Mouse (Mus musculus): Measurements from ENCODE around the gene Pgs1.

Gene Pgs1

GRCm38 (mm10) chr11:117972656-117973558 is 13.2 kb upstream of the Pgs1 start:
- in situ Hi-C loops (cut with MboI; ENCODE audit: low pct_unique_long_range_greater_than_20kb in 1 of 2, low sequenced_read_pairs in 2 of 2, unreplicated experiment in 1 of 2): loop anchor here in 1 of 2 experiments (5.0 kb wide), 1 partner anchor 49 kb away; no protein-coding TSS in a partner anchor

DNA sequence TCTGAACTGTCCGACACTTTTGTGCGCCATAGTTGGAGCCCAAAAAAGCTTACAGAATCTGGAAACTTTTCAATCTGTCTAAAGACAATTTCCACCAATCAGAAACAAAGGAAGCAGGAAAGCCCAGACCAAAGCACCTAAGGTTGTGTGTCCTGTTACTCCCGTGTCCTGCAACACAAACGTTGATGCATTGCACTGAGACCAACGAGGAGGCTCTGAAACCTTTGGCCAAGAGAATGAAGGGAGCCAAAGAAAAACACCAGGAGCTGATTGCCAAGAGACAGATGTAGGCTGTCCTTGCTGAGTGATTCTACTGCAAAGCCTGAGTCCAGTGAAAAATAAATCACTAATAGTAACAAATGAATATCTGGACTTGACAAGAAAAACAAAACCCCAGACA is 12.5 kb upstream of the Pgs1 start:
- in situ Hi-C loops (cut with MboI; ENCODE audit: low pct_unique_long_range_greater_than_20kb in 1 of 2, low sequenced_read_pairs in 2 of 2, unreplicated experiment in 1 of 2): loop anchor here in 1 of 2 experiments (5.0 kb wide), 1 partner anchor 49 kb away; no protein-coding TSS in a partner anchor

- in situ Hi-C loops (cut with MboI; ENCODE audit: low pct_unique_long_range_greater_than_20kb in 1 of 2, low sequenced_read_pairs in 2 of 2, unreplicated experiment in 1 of 2): loop anchor here in 1 of 2 experiments (5.0 kb wide), 1 partner anchor 48 kb away; no protein-coding TSS in a partner anchor
These were observed 11.6 kb upstream of the Pgs1 start for GRCm38 (mm10) chr11:117974327-117975125.

DNA sequence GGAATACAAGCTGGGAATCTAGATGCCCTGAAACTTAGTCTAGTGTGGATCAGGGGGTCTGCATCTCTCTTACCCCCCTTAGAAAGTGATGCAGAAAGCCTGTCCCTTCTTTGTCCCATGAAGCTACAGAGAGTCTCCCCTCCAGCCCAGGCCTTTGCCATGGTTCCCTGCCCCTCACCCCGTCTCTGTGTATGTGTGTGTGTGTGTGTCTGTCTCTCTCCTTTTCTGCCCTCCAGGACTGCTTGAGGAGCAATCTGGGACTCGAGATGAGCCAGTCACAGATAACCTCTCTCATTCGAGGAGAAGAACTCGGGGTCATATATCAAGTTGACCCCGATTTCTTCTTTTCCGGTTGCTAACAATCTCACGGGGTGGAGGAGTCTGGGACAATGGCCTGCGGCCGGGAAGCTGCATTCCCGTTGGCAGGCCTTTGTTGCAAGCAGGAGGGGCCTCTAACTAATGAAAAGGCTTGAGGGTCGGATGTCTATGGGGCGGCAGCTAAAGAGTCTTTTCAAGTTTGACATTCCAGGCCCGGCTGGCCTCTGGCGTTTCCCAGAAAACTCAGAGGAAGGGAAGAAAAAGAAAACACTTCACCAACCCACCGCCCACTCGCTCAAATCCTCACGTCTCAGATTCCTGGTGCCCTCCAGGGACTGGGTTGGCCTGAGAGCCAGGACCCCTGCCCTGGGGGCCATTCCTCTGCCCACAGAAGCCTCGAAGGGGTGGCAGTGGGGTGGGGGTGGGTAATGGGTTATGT is 10.7 kb upstream of the Pgs1 start:
- in situ Hi-C loops (cut with MboI; ENCODE audit: low pct_unique_long_range_greater_than_20kb in 1 of 2, low sequenced_read_pairs in 2 of 2, unreplicated experiment in 1 of 2): no loop called here

DNA sequence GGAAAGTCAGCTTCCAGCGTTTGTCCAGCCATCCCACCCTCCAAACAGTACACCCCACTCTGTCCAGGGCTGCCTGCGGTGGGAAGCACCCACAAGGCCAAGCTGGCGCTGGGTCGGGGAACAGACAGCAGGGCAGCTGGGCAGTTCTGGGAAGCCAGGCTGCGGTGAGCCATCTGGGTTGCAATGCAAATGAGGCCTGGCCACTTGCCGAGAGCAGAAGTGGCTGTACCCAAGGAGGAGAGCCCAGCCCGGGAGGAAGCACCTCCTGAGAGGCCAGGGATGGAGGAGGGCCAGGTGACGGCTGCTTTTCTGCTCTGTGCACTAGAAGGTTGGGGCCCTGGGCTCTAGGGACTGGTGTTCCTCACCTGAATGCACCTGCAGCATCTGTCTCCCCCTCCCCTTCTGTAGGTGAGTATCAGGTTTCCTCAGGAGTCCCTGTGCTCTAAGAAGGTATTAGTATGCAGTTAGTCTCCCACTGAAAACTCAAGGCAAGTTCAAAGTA is 10.0 kb upstream of the Pgs1 start:
- in situ Hi-C loops (cut with MboI; ENCODE audit: low pct_unique_long_range_greater_than_20kb in 1 of 2, low sequenced_read_pairs in 2 of 2, unreplicated experiment in 1 of 2): no loop called here

GRCm38 (mm10) chr11:117977694-117978360 is 8.3 kb upstream of the Pgs1 start:
- in situ Hi-C loops (cut with MboI; ENCODE audit: low pct_unique_long_range_greater_than_20kb in 1 of 2, low sequenced_read_pairs in 2 of 2, unreplicated experiment in 1 of 2): no loop called here

DNA sequence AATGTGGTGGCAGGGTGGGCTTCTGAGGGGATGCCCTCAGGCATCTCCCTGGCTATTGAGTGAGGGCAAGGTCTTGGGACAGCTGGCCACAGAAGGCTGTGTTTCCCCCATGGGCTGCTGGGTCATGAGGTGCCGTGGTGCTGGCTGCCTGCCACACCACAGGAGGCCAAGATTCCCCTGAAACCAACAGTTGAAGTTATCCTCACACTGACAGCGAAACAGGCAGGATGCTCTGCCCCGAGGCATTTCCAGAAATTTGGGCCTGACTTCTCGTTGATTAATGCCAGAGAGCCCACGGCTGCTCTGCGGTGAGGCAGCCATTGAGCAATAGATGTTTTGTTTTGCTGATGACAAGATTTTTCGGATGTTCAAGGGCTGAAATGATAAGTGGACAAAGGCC is 6.7 kb upstream of the Pgs1 start:
- in situ Hi-C loops (cut with MboI; ENCODE audit: low pct_unique_long_range_greater_than_20kb in 1 of 2, low sequenced_read_pairs in 2 of 2, unreplicated experiment in 1 of 2): no loop called here

GRCm38 (mm10) chr11:117982426-117982825 is 3.7 kb upstream of the Pgs1 start:
- in situ Hi-C loops (cut with MboI; ENCODE audit: low pct_unique_long_range_greater_than_20kb in 1 of 2, low sequenced_read_pairs in 2 of 2, unreplicated experiment in 1 of 2): no loop called here

- in situ Hi-C loops (cut with MboI; ENCODE audit: low pct_unique_long_range_greater_than_20kb in 1 of 2, low sequenced_read_pairs in 2 of 2, unreplicated experiment in 1 of 2): no loop called here
These were observed 2.3 kb upstream of the Pgs1 start for GRCm38 (mm10) chr11:117983770-117984169.

- in situ Hi-C loops (cut with MboI; ENCODE audit: low pct_unique_long_range_greater_than_20kb in 1 of 2, low sequenced_read_pairs in 2 of 2, unreplicated experiment in 1 of 2): no loop called here
These were observed 950 bp downstream of the Pgs1 start for GRCm38 (mm10) chr11:117987032-117987451.

DNA sequence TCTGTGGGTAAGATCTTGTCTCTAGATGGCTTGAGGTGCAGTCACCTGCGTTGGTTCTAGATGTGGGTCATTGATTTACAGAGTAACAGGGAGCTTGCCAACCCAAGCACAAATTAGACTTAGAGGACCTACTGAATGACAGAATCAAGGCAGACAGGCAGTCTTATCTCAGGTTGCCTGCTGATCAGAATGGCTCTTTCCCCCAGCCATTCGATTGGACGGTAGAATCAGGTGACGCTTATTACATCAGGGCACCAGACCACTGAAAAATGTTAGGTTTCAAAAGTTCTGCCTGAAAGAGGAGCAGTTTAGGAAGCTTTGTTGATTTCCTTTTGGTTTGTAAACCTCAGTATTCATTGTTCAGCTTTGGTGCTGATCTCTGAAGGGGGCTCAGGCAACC is 1.9 kb downstream of the Pgs1 start:
- in situ Hi-C loops (cut with MboI; ENCODE audit: low pct_unique_long_range_greater_than_20kb in 1 of 2, low sequenced_read_pairs in 2 of 2, unreplicated experiment in 1 of 2): no loop called here

DNA sequence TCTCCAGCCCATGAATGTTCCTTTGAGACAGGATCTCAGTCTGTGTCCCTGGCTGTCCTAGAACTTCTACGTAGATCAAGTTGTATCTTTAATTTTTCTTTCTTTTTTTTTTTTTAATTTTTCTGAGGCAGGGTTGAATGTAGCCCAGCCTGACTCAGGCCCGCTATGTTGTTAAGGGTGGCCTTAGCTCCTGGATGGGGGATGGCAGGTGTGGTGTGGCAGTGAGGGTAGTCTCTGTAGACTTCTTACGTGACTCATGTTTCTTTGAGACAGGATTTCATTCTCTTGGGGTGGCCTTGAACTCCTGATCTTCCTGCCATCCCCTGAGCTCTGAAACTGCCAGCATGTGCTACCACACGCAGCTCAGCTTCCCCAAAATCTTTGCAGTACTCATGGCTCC is 3.1 kb downstream of the Pgs1 start:
- in situ Hi-C loops (cut with MboI; ENCODE audit: low pct_unique_long_range_greater_than_20kb in 1 of 2, low sequenced_read_pairs in 2 of 2, unreplicated experiment in 1 of 2): no loop called here

- in situ Hi-C loops (cut with MboI; ENCODE audit: low pct_unique_long_range_greater_than_20kb in 1 of 2, low sequenced_read_pairs in 2 of 2, unreplicated experiment in 1 of 2): no loop called here
These were observed 3.8 kb downstream of the Pgs1 start for GRCm38 (mm10) chr11:117989926-117990325.

- in situ Hi-C loops (cut with MboI; ENCODE audit: low pct_unique_long_range_greater_than_20kb in 1 of 2, low sequenced_read_pairs in 2 of 2, unreplicated experiment in 1 of 2): no loop called here
These were observed 5.7 kb downstream of the Pgs1 start for GRCm38 (mm10) chr11:117991502-117992470.

DNA sequence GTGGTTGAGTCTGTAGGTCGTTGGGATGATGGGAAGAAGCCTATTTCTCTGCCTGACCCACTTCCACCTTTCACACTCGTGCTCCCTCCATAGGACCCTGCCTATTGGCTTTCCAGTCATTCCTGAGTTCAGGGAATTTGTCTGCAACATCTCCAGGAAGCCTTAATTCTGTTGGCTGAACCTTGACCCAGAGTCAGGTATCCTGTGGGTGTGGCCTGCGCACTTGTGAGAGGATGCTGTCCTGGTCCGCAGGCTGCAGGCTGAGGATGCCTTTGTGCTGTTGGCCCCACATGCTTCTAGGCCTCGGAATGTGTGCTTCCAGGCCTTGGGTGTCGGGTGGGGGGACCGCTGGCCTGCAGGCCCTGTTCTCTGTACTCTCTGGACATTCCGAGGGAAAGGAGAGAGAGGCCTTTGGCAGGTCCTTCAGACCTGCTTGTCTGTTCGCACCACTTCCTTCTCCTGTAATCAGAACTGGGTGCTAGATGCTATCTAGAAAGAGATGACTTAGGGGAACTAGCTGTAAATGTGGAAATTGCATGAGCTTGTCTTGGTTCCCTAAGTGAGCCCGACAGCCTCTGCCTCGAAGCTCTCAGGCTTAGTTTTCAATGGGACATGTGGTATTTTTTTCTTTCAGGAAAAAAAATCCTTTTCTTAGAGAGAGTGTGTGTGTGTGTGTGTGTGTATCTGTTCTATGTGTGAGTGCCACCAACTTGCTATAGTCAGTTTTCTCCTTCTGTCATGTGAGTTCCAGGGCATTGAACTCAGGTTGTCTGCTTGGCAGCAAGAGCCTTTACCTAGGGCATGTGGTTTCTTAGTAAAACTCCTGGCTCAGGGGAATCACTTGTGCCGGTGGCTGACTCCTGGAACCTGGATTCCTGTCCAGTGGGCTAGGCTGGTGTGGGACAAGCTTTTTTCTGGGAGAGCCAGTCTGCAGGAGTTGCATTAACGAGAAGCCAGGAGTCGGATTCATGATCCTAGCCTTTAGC is 7.4 kb downstream of the Pgs1 start:
- in situ Hi-C loops (cut with MboI; ENCODE audit: low pct_unique_long_range_greater_than_20kb in 1 of 2, low sequenced_read_pairs in 2 of 2, unreplicated experiment in 1 of 2): no loop called here
